Mouse (Mus musculus) natural killer cell, adult 2 months (primary cell): ENCODE data around the gene Clk4.

ENCODE experiments used
- DNase-seq, 2 experiments: peaks; one replicate each; pipeline ENCODE4 v3.0.0; 2022; ENCODE audit warnings: low spot score in 2 of 2

Gene Clk4

GRCm38 (mm10) chr11:51261680-51262219 is at the start of gene Clk4:
Clk4 (plus strand) TSS chr11:51261730.
- no peak for DNase-seq

GRCm38 (mm10) chr11:51214021-51214420 is 47.5 kb upstream of the Clk4 start:
- no peak for DNase-seq

- DNase-seq = no peak
Observed at GRCm38 (mm10) chr11:51219396-51219980, 42.0 kb upstream of the Clk4 start.

GRCm38 (mm10) chr11:51220308-51220707 is 41.2 kb upstream of the Clk4 start, which contains the start of gene Gm12569:
Gm12569 (plus strand) TSS chr11:51220473.
- DNase-seq = no peak

- DNase-seq = no peak
Observed at GRCm38 (mm10) chr11:51227104-51227503, 34.4 kb upstream of the Clk4 start.

GRCm38 (mm10) chr11:51234626-51235025 is 26.9 kb upstream of the Clk4 start:
- DNase-seq = no peak

- DNase-seq = no peak
Observed at GRCm38 (mm10) chr11:51242897-51243296, 18.6 kb upstream of the Clk4 start.

GRCm38 (mm10) chr11:51257006-51257405 is 4.5 kb upstream of the Clk4 start:
- DNase-seq = no peak

GRCm38 (mm10) chr11:51262342-51263285 is 1.1 kb downstream of the Clk4 start, which contains the start of gene BC049762:
BC049762 (minus strand) TSS chr11:51263046.
- DNase-seq = peak; percentile 99

GRCm38 (mm10) chr11:51263286-51263831 is 1.8 kb downstream of the Clk4 start:
- no peak for DNase-seq

GRCm38 (mm10) chr11:51264352-51264751 is 2.8 kb downstream of the Clk4 start:
- DNase-seq = peak; percentile 53 to 67

GRCm38 (mm10) chr11:51265326-51265725 is 3.8 kb downstream of the Clk4 start:
- DNase-seq = no peak

- no peak for DNase-seq
Observed at GRCm38 (mm10) chr11:51274418-51274817, 12.9 kb downstream of the Clk4 start.

GRCm38 (mm10) chr11:51289564-51290041 is 28.1 kb downstream of the Clk4 start, which contains the start of gene Col23a1:
Col23a1 (plus strand) TSS chr11:51289920.
- peak in 1 of 2 experiments; percentile 29 for DNase-seq

- no peak for DNase-seq
Observed at GRCm38 (mm10) chr11:51290066-51290955, 28.8 kb downstream of the Clk4 start.

- DNase-seq = no peak
Observed at GRCm38 (mm10) chr11:51293956-51294530, 32.5 kb downstream of the Clk4 start.

- no peak for DNase-seq
Observed at GRCm38 (mm10) chr11:51295742-51296141, 34.2 kb downstream of the Clk4 start.

GRCm38 (mm10) chr11:51298691-51299090 is 37.2 kb downstream of the Clk4 start:
- no peak for DNase-seq

- no peak for DNase-seq
Observed at GRCm38 (mm10) chr11:51302396-51302795, 40.9 kb downstream of the Clk4 start.

GRCm38 (mm10) chr11:51303981-51304553 is 42.5 kb downstream of the Clk4 start:
- no peak for DNase-seq
